Mouse (Mus musculus): Measurements from ENCODE around the gene Dnajc30.

DNA sequence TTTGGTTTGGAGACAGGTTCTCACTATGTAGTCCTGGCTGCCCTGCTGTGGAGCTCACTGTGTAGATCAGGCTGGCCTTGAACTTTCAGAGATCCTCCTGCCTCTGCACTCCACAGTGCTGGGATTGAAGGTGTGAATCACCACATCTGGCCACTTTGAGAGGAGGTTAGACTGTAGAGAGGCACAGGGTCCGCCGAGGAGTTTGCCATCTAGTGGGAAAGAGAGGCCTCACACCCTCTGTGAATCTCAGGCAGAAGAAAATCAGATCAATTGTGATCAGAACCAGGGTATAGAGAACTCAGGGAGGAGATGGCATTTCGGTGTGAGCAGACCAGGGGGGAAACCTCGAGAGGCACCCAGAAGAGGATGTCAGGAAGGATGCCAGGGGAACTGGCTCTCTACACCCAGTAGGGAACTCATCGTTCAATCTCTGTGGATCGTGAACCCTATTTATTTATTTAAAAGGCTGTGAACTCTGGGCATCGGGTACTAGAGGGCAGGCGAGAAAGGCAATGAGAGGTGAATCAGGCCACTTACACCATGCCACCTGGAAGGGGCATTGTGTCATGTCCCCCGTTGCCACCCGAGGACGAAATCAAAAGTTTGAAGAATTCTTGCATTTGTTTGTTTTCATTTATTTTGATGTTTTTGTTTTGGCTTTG, 40.1 kb downstream of the Dnajc30 start:
- no peak for TF ChIP-seq GATA1 (IDR thresholded peaks at IDR 0.05; ENCODE audit: borderline replicate concordance, low read length)
- TF ChIP-seq FLI1 (IDR thresholded peaks at IDR 0.05; ENCODE audit: low read length) = no peak
